Mouse (Mus musculus) brain, embryonic 18.5 days (tissue): Measurements from ENCODE around the gene Cd300lf.

ENCODE experiments used
- DNase-seq: peaks from one replicate; pipeline ENCODE4 v3.0.0-alpha.2; 2012; ENCODE audit warnings: low read depth, low spot score

Gene Cd300lf

DNA sequence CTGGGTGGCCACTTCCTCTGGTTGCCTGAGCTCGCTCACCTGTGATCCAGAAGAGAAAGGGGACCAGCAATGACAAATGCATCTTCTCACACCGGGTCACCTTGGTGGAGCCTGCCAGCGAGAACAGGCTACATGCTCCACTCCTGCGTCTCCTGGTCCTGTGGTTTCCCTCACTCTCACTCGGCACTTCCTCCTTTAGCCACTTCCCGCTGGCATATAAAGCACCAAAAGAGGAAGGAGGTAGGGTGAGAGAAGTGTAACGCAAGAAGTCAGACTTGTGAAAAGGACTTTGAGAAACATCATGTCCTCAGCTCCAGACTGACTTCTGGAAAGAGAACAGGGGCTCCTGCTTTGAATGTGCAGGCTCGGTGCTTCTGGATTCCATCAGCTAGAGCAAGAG is at the start of gene Cd300lf:
TSS of gene Cd300lf (minus strand) at position 193 of the 400 bp plus-strand sequence.
- no peak for DNase-seq

DNA sequence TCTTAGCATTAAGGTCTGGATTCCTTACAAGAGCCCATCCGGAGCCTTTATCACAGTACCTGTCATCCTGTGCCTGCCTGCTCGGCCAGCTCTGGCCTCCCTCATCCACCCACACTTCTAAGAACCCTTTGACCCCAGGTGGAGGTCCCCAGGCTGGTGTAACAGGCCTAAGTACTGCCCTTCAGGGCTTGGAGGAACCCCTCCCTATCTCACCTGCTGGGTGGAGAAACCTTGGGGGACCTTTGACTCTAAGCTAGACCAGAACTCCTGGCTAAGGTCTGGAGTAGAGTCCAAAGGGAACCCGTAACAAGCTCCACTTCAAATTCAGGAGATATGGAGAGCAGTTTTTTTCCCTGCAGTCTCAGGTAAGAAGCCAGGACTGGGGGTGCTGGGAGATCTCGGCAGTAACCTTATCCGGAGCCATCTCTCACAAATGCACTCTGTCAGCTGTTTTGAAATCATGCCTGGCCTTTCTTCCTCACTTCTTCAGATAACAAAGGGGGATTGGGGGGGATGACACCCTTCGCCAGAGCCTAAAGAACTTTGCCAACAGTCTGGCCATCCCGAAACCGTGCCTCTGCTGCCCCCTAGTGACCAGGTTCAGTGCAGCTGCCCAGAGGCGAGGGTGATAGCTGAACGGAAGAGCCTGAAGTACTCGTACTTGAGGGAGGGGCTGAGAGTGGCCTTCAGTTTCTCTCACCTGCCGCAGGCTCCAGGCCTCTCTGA is 48.3 kb upstream of the Cd300lf start:
- DNase-seq = no peak

GRCm38 (mm10) chr11:115179881-115180280 is 46.1 kb upstream of the Cd300lf start:
- DNase-seq = no peak

DNA sequence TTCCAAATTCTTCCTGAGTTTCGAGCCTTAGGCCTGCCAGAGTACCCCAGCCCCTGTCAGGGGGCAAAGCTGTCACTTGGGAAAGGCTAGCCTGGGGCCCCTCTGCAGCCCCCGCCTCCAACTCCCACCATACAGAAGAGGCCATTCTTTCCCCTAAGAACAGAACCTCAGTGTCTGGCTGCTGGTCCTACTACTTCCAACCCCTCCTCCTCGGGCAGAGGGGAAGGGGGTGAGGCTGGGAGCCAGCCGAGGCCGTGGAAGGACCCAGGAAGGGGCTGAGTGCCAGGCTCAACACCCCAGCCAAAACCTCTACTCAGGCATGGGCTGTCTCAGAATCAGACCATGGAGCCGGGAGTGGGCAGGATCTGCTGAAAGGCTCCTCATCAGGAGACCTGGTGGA is 45.4 kb upstream of the Cd300lf start:
- no peak for DNase-seq

- DNase-seq = no peak
These were observed 45.0 kb upstream of the Cd300lf start for GRCm38 (mm10) chr11:115178766-115179165.

- DNase-seq = no peak
These were observed 43.9 kb upstream of the Cd300lf start for GRCm38 (mm10) chr11:115177559-115178195.

GRCm38 (mm10) chr11:115176399-115177190 is 42.8 kb upstream of the Cd300lf start:
- no peak for DNase-seq

GRCm38 (mm10) chr11:115173549-115174339 is 40.0 kb upstream of the Cd300lf start:
- DNase-seq = no peak

- no peak for DNase-seq
These were observed 39.1 kb upstream of the Cd300lf start for GRCm38 (mm10) chr11:115172825-115173287.

DNA sequence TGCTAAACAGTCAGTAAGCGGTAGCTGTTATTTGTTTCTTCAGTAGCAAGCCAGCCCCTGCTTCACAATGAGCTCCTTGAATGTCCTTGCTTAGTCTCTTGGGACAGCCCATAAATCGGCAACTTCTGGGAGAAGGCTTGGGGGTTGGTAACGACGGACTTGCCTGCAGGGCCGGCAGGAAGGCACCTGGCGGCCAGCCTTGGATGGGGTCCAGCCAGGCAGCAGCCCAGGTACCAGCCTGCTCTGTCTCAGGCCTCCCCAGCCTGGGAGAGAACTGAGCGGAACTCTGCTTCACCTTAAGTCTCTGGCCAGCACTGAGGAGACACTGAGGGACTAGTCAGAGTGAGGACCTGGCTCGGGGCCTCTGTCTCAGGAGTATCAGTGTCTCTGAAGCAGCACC is 37.3 kb upstream of the Cd300lf start:
- DNase-seq = no peak

DNA sequence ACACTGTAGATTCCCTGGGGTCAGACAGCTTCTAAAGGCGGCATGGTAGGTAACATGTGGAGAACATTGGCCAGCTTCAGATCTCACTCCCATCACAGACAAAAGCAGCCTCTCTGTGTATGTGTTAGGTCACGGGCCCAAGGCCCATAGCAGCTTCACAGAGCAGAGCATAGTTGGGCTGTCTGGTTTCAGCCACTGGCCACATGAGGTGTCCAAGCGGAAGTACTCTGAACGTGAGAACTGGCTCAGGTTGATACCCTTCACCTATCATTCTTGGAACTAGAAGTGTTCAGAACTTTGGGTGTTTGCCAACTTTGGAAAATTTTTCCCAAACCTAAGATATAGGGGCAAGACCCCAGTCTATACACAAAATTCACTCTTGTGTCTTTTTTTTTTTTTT is 35.6 kb upstream of the Cd300lf start:
- no peak for DNase-seq

GRCm38 (mm10) chr11:115167631-115168249 is 33.9 kb upstream of the Cd300lf start:
- no peak for DNase-seq

- DNase-seq = no peak
These were observed 33.0 kb upstream of the Cd300lf start for GRCm38 (mm10) chr11:115166776-115167175.

DNA sequence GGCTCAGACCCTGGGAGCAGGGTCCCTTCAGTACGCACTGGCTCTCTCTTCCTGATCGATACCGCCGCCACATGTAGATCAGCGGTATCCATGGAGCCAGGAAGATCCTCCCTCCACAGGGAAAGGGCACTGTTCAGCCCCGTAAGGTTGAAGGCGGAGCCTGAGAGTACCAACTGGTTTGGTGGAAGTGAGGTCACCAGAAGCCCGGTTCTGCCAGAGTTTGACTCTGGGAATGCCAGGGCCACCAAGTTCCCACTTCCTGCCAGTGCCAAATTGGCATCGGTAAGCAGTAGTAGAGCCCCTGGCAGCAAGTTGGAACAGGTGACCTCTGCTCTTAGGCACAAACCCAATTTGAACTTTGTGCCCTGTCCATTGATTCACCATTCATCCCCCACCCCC is 31.2 kb upstream of the Cd300lf start:
- DNase-seq = no peak

GRCm38 (mm10) chr11:115164341-115164975 is 30.7 kb upstream of the Cd300lf start:
- DNase-seq = no peak

DNA sequence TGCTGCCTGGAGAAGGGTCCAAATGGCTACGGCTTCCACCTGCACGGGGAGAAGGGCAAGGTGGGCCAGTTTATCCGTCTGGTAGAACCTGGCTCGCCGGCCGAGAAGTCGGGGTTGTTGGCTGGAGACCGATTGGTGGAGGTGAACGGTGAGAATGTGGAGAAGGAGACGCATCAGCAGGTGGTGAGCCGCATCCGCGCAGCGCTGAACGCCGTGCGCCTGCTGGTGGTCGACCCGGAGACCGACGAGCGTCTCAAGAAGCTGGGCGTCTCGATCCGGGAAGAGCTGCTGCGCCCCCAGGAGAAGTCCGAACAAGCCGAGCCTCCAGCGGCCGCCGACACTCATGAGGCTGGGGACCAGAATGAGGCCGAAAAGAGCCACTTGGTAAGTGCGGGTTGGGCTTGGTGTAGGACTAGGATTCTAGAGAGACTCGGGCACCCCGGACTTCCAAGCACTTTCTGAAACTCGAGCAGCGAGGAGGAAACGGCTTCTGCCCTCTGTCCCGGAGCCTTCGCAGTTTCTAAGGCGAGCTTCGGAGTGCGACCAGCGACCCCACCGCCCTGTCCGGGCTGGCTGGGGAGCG is 29.9 kb upstream of the Cd300lf start:
- no peak for DNase-seq

- peak; percentile 76 for DNase-seq
These were observed 29.2 kb upstream of the Cd300lf start, which contains the start of gene Slc9a3r1 for GRCm38 (mm10) chr11:115162832-115163480. Gene Slc9a3r1, plus strand, starts transcription at chr11:115163341.

GRCm38 (mm10) chr11:115162205-115162601 is 28.4 kb upstream of the Cd300lf start:
- no peak for DNase-seq

- no peak for DNase-seq
These were observed 27.9 kb upstream of the Cd300lf start for GRCm38 (mm10) chr11:115161578-115162204.
